Mouse (Mus musculus): ENCODE data around the gene Sf3b2. TPM values are rescaled to one million over a fixed set of nuclear protein-coding genes. Genes with fewer than 3 reads are reported as not detected.

The Sf3b2 gene
- polyA plus RNA-seq (2017; shearing (Covaris generic)): 444 TPM

DNA sequence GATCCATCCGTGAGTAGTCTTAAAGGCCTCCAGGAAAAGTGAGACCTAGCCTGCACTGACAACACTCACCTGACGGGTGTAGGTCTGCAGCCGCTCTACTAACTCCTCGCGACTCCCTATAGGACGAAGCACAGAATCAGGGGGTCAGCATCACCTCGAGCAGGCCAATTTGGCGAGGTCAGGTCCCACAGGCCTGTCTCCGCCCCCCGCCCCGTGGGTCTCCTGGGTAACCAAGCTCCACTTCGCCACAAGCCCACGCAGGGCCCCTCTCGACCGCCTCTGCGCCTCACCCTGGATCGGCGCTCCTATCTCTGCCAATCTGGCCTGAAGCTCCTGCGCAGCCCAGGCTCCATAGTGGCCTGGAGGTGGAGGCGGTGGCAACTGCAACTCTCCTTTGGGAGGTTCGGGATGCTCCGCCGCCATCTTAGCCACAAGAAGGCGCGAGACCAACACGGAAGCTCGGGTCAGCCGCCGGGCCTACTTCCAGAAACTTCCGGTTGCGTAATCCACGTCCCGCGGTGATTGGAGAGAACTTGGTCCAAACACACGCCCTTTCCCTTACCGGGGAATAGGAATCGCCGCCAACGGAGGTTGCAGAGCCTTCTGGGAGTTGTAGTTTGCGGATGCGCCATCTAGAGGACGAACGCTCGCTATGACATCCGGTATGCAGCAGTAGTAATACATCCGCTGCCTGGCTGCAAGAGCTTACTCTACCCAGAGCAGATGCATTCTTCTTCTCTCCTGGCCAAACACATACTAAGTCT lies at the start of gene Sf3b2:
Gene Sf3b2 (minus strand): TSS at position 484 of the 764 bp plus-strand sequence.

GRCm38 (mm10) chr19:5335441-5335840 lies 40.2 kb upstream of the Sf3b2 start, which contains the start of gene Catsper1:
Gene Catsper1 (plus strand): TSS chr19:5335741.

DNA sequence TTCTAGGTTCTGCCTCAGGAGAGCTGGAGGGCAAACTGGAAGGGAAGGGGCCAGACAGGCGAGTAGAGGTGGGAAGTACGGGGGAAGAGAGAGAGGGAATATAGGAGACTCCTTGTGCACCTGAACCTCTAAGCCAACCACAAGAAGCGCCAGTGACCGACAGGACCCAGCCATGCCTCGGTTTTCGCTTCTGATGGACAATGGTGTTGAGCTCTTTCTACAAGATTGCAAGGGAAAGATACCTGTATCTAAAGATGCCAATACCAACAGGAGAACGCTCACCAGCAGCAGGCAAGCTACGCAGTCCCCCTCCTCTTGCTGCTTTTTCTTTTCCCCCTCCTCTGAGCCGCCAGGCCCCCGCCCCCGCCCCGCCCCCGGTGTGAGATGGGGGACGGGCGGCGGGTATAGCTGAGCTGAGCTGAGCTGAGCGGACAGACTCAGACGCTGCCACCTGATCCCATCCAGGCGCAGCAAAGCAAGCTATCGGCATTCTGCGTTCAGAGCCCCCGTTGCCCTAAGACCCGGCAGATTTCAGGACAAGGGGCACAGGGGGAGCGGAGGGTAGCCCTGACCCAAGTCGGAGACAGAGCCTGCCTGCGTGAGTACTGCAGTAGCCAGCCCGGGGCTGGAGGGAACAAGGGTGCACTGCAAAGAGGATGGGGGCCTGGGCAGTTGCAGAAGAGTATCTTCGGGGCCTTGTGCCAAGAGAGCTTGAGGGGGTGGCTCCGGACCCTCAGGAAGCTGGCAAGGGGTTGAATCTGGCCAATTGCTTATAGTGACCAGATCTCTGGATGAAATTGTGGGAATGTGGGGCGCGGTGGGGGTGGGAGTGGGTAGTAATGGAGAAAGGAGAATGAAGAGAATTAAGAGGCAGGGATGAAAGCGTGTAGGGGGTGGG lies 2.9 kb upstream of the Sf3b2 start, which contains the start of gene Gal3st3:
Gene Gal3st3 (plus strand): TSS at position 429 of the 898 bp plus-strand sequence.

GRCm38 (mm10) chr19:5272801-5273733 lies 22.2 kb downstream of the Sf3b2 start, which contains the start of gene Pacs1:
Gene Pacs1 (minus strand): TSS chr19:5273119.

Other genes starting within 250 kb of the Sf3b2 start
- 0.17 TPM for gene Rin1, start 245.0 kb downstream of the Sf3b2 start, polyA plus RNA-seq (2017; shearing (Covaris generic))
- gene Cd248, start 227.4 kb downstream of the Sf3b2 start, polyA plus RNA-seq (2017; shearing (Covaris generic)): not detected
- gene Tmem151a, start 209.9 kb downstream of the Sf3b2 start, polyA plus RNA-seq (2017; shearing (Covaris generic)): not detected
- gene Yif1a, start 206.9 kb downstream of the Sf3b2 start, polyA plus RNA-seq (2017; shearing (Covaris generic)): 68.9 TPM
- gene Cnih2, start 196.9 kb downstream of the Sf3b2 start, polyA plus RNA-seq (2017; shearing (Covaris generic)): 1.4 TPM
- 256 TPM for gene Rab1b, start 188.4 kb downstream of the Sf3b2 start, polyA plus RNA-seq (2017; shearing (Covaris generic))
- gene Klc2, start 176.9 kb downstream of the Sf3b2 start, polyA plus RNA-seq (2017; shearing (Covaris generic)): 3.6 TPM
- gene Pacs1, start 22.3 kb downstream of the Sf3b2 start, polyA plus RNA-seq (2017; shearing (Covaris generic)): 26.5 TPM
- gene Gal3st3, start 2.9 kb upstream of the Sf3b2 start, polyA plus RNA-seq (2017; shearing (Covaris generic)): not detected
- not detected for gene Catsper1, start 40.3 kb upstream of the Sf3b2 start, polyA plus RNA-seq (2017; shearing (Covaris generic))
- 2.5 TPM for gene Cst6, start 54.1 kb upstream of the Sf3b2 start, polyA plus RNA-seq (2017; shearing (Covaris generic))
- 70.0 TPM for gene Eif1ad, start 71.3 kb upstream of the Sf3b2 start, polyA plus RNA-seq (2017; shearing (Covaris generic))
- 294 TPM for gene Banf1, start 71.7 kb upstream of the Sf3b2 start, polyA plus RNA-seq (2017; shearing (Covaris generic))
- gene Sart1, start 93.2 kb upstream of the Sf3b2 start, polyA plus RNA-seq (2017; shearing (Covaris generic)): 32.1 TPM
- gene Tsga10ip, start 107.1 kb upstream of the Sf3b2 start, polyA plus RNA-seq (2017; shearing (Covaris generic)): 0.66 TPM
- gene Drap1, start 129.5 kb upstream of the Sf3b2 start, polyA plus RNA-seq (2017; shearing (Covaris generic)): 84.3 TPM
- gene AI837181, start 129.7 kb upstream of the Sf3b2 start, polyA plus RNA-seq (2017; shearing (Covaris generic)): 19.9 TPM
- gene Fosl1, start 152.1 kb upstream of the Sf3b2 start, polyA plus RNA-seq (2017; shearing (Covaris generic)): not detected
- gene Ccdc85b, start 162.4 kb upstream of the Sf3b2 start, polyA plus RNA-seq (2017; shearing (Covaris generic)): 6.3 TPM
- gene Fibp, start 165.2 kb upstream of the Sf3b2 start, polyA plus RNA-seq (2017; shearing (Covaris generic)): 162 TPM
- gene Ctsw, start 173.1 kb upstream of the Sf3b2 start, polyA plus RNA-seq (2017; shearing (Covaris generic)): 100 TPM
- gene Efemp2, start 178.5 kb upstream of the Sf3b2 start, polyA plus RNA-seq (2017; shearing (Covaris generic)): 2.6 TPM
- 82.6 TPM for gene Mus81, start 192.9 kb upstream of the Sf3b2 start, polyA plus RNA-seq (2017; shearing (Covaris generic))
- 3,549 TPM for gene Cfl1, start 195.0 kb upstream of the Sf3b2 start, polyA plus RNA-seq (2017; shearing (Covaris generic))
- gene 1700020D05Rik, start 208.3 kb upstream of the Sf3b2 start, polyA plus RNA-seq (2017; shearing (Covaris generic)): 0.39 TPM
- gene Snx32, start 215.1 kb upstream of the Sf3b2 start, polyA plus RNA-seq (2017; shearing (Covaris generic)): 21.9 TPM

Measured in inflammation-experienced regulatory T-cells, adult 16 weeks (primary cell).